Mouse (Mus musculus): ENCODE results near the gene Rasl11b. TPM values are rescaled to one million over a fixed set of nuclear protein-coding genes. Genes with fewer than 3 reads are reported as not detected.

The Rasl11b gene
- polyA plus RNA-seq, 1 experiment from 2014 or later, result 52.8 TPM

GRCm38 (mm10) chr5:74200481-74200880, 5.4 kb downstream of the Rasl11b start:
- H3K4me3 ChIP-seq (replicated peaks; ENCODE audit: low read length), result no peak overlapping the region
- no peak for ATAC-seq (ENCODE audit: insufficient read depth, low FRiP score)
- peaks cover 13% of the 10 kb centered on the region for H3K36me3 ChIP-seq (ENCODE audit: control insufficient read depth, insufficient read depth, low read length)
- H3K9ac ChIP-seq (ENCODE audit: low read length), result no peak overlapping the region
- H3K4me2 ChIP-seq (ENCODE audit: low read depth, low read length), result no peak overlapping the region
- 0 out of 2 replicates have a peak, but pooled peaks cover 7% of the 10 kb centered on the region for H3K9me3 ChIP-seq (replicated peaks; ENCODE audit: control insufficient read depth, low read length)
- H3K4me1 ChIP-seq (ENCODE audit: control insufficient read depth, insufficient read depth, low read length), result peaks cover 28% of the 10 kb centered on the region
- H3K27ac ChIP-seq (ENCODE audit: low read length), result no peak overlapping the region
- 86% methylated on average over 8 of the region's 8 CpGs for WGBS
- H3K27me3 ChIP-seq (ENCODE audit: control insufficient read depth, insufficient read depth, low read length), result no peaks in the 10 kb centered on the region

GRCm38 (mm10) chr5:74201570-74202357, 6.7 kb downstream of the Rasl11b start:
- no peak overlapping the region for H3K4me2 ChIP-seq (ENCODE audit: low read depth, low read length)
- no peak overlapping the region for H3K9ac ChIP-seq (ENCODE audit: low read length)
- no peak overlapping the region for H3K4me3 ChIP-seq (replicated peaks; ENCODE audit: low read length)
- 0 out of 2 replicates have a peak, but pooled peaks cover 7% of the 10 kb centered on the region for H3K9me3 ChIP-seq (replicated peaks; ENCODE audit: control insufficient read depth, low read length)
- peaks cover 25% of the 10 kb centered on the region for H3K4me1 ChIP-seq (ENCODE audit: control insufficient read depth, insufficient read depth, low read length)
- WGBS, result 64% methylated on average over 10 of the region's 10 CpGs
- peaks cover 13% of the 10 kb centered on the region for H3K36me3 ChIP-seq (ENCODE audit: control insufficient read depth, insufficient read depth, low read length)
- no peak overlapping the region for H3K27ac ChIP-seq (ENCODE audit: low read length)
- H3K27me3 ChIP-seq (ENCODE audit: control insufficient read depth, insufficient read depth, low read length), result no peaks in the 10 kb centered on the region
- no peak for ATAC-seq (ENCODE audit: insufficient read depth, low FRiP score)

GRCm38 (mm10) chr5:74202515-74202914, 7.4 kb downstream of the Rasl11b start:
- peaks cover 18% of the 10 kb centered on the region for H3K4me1 ChIP-seq (ENCODE audit: control insufficient read depth, insufficient read depth, low read length)
- H3K36me3 ChIP-seq (ENCODE audit: control insufficient read depth, insufficient read depth, low read length), result peaks cover 13% of the 10 kb centered on the region
- H3K27ac ChIP-seq (ENCODE audit: low read length), result no peak overlapping the region
- ATAC-seq (ENCODE audit: insufficient read depth, low FRiP score), result no peak
- H3K4me2 ChIP-seq (ENCODE audit: low read depth, low read length), result no peak overlapping the region
- H3K27me3 ChIP-seq (ENCODE audit: control insufficient read depth, insufficient read depth, low read length), result no peaks in the 10 kb centered on the region
- WGBS, result 68% methylated on average over 4 of the region's 4 CpGs
- H3K9me3 ChIP-seq (replicated peaks; ENCODE audit: control insufficient read depth, low read length), result 0 out of 2 replicates have a peak, but pooled peaks cover 7% of the 10 kb centered on the region
- no peak overlapping the region for H3K9ac ChIP-seq (ENCODE audit: low read length)
- no peak overlapping the region for H3K4me3 ChIP-seq (replicated peaks; ENCODE audit: low read length)

- 0 out of 2 replicates have a peak, but pooled peaks cover 4% of the 10 kb centered on the region for H3K4me1 ChIP-seq (ENCODE audit: control insufficient read depth, insufficient read depth, low read length)
- WGBS, result 67% methylated on average over 5 of the region's 5 CpGs
- H3K9me3 ChIP-seq (replicated peaks; ENCODE audit: control insufficient read depth, low read length), result 0 out of 2 replicates have a peak, but pooled peaks cover 7% of the 10 kb centered on the region
- H3K27ac ChIP-seq (ENCODE audit: low read length), result no peak overlapping the region
- H3K27me3 ChIP-seq (ENCODE audit: control insufficient read depth, insufficient read depth, low read length), result no peaks in the 10 kb centered on the region
- H3K9ac ChIP-seq (ENCODE audit: low read length), result no peak overlapping the region
- no peaks in the 10 kb centered on the region for H3K36me3 ChIP-seq (ENCODE audit: control insufficient read depth, insufficient read depth, low read length)
- H3K4me3 ChIP-seq (replicated peaks; ENCODE audit: low read length), result no peak overlapping the region
- ATAC-seq (ENCODE audit: insufficient read depth, low FRiP score), result no peak
- no peak overlapping the region for H3K4me2 ChIP-seq (ENCODE audit: low read depth, low read length)
Observed at GRCm38 (mm10) chr5:74204465-74204864, 9.4 kb downstream of the Rasl11b start.

- H3K27me3 ChIP-seq (ENCODE audit: control insufficient read depth, insufficient read depth, low read length), result no peaks in the 10 kb centered on the region
- H3K4me2 ChIP-seq (ENCODE audit: low read depth, low read length), result no peak overlapping the region
- H3K36me3 ChIP-seq (ENCODE audit: control insufficient read depth, insufficient read depth, low read length), result no peaks in the 10 kb centered on the region
- ATAC-seq (ENCODE audit: insufficient read depth, low FRiP score), result no peak
- H3K4me1 ChIP-seq (ENCODE audit: control insufficient read depth, insufficient read depth, low read length), result peaks cover 9% of the 10 kb centered on the region; the same call in 1 of the 2 replicates
- H3K4me3 ChIP-seq (replicated peaks; ENCODE audit: low read length), result no peak overlapping the region
- H3K9ac ChIP-seq (ENCODE audit: low read length), result no peak overlapping the region
- no peak overlapping the region for H3K27ac ChIP-seq (ENCODE audit: low read length)
- WGBS, result 47% methylated on average over 8 of the region's 8 CpGs
- 0 out of 2 replicates have a peak, but pooled peaks cover 7% of the 10 kb centered on the region for H3K9me3 ChIP-seq (replicated peaks; ENCODE audit: control insufficient read depth, low read length)
Observed at GRCm38 (mm10) chr5:74205509-74205908, 10.4 kb downstream of the Rasl11b start.

GRCm38 (mm10) chr5:74206038-74206437, 11.0 kb downstream of the Rasl11b start:
- no peak for ATAC-seq (ENCODE audit: insufficient read depth, low FRiP score)
- Histone ChIP-seq H3K4me1 (ENCODE audit: control insufficient read depth, insufficient read depth, low read length) (peaks cover 9% of the 10 kb centered on the region; the same call in 1 of the 2 replicates), H3K27me3 (ENCODE audit: control insufficient read depth, insufficient read depth, low read length) (no peaks in the 10 kb centered on the region), H3K9me3 (replicated peaks; ENCODE audit: control insufficient read depth, low read length) (0 out of 2 replicates have a peak, but pooled peaks cover 7% of the 10 kb centered on the region), H3K4me2 (ENCODE audit: low read depth, low read length) (no peak overlapping the region), H3K9ac (ENCODE audit: low read length) (no peak overlapping the region), H3K36me3 (ENCODE audit: control insufficient read depth, insufficient read depth, low read length) (no peaks in the 10 kb centered on the region), H3K27ac (ENCODE audit: low read length) (no peak overlapping the region), H3K4me3 (replicated peaks; ENCODE audit: low read length) (no peak overlapping the region)
- WGBS, result 74% methylated on average over 7 of the region's 7 CpGs

- Histone ChIP-seq H3K4me3 (replicated peaks; ENCODE audit: low read length) (no peak overlapping the region), H3K4me1 (ENCODE audit: control insufficient read depth, insufficient read depth, low read length) (peaks cover 11% of the 10 kb centered on the region; the same call in 1 of the 2 replicates), H3K36me3 (ENCODE audit: control insufficient read depth, insufficient read depth, low read length) (no peaks in the 10 kb centered on the region), H3K27me3 (ENCODE audit: control insufficient read depth, insufficient read depth, low read length) (no peaks in the 10 kb centered on the region), H3K9me3 (replicated peaks; ENCODE audit: control insufficient read depth, low read length) (0 out of 2 replicates have a peak, but pooled peaks cover 7% of the 10 kb centered on the region), H3K27ac (ENCODE audit: low read length) (no peak overlapping the region), H3K4me2 (ENCODE audit: low read depth, low read length) (no peak overlapping the region), H3K9ac (ENCODE audit: low read length) (no peak overlapping the region)
- 83% methylated on average over 7 of the region's 7 CpGs for WGBS
- no peak for ATAC-seq (ENCODE audit: insufficient read depth, low FRiP score)
Observed at GRCm38 (mm10) chr5:74206649-74207048, 11.6 kb downstream of the Rasl11b start.

GRCm38 (mm10) chr5:74207209-74207608, 12.1 kb downstream of the Rasl11b start:
- Histone ChIP-seq H3K4me2 (ENCODE audit: low read depth, low read length) (no peak overlapping the region), H3K9me3 (replicated peaks; ENCODE audit: control insufficient read depth, low read length) (0 out of 2 replicates have a peak, but pooled peaks cover 7% of the 10 kb centered on the region), H3K36me3 (ENCODE audit: control insufficient read depth, insufficient read depth, low read length) (no peaks in the 10 kb centered on the region), H3K27ac (ENCODE audit: low read length) (no peak overlapping the region), H3K27me3 (ENCODE audit: control insufficient read depth, insufficient read depth, low read length) (no peaks in the 10 kb centered on the region), H3K9ac (ENCODE audit: low read length) (no peak overlapping the region), H3K4me3 (replicated peaks; ENCODE audit: low read length) (no peak overlapping the region), H3K4me1 (ENCODE audit: control insufficient read depth, insufficient read depth, low read length) (peaks cover 12% of the 10 kb centered on the region; the same call in 1 of the 2 replicates)
- ATAC-seq (ENCODE audit: insufficient read depth, low FRiP score), result no peak
- 84% methylated on average over 3 of the region's 3 CpGs for WGBS

GRCm38 (mm10) chr5:74208438-74208837, 13.4 kb downstream of the Rasl11b start:
- WGBS, result 58% methylated on average over 7 of the region's 7 CpGs
- Histone ChIP-seq H3K9me3 (replicated peaks; ENCODE audit: control insufficient read depth, low read length) (0 out of 2 replicates have a peak, but pooled peaks cover 2% of the 10 kb centered on the region), H3K27me3 (ENCODE audit: control insufficient read depth, insufficient read depth, low read length) (no peaks in the 10 kb centered on the region), H3K27ac (ENCODE audit: low read length) (no peak overlapping the region), H3K4me3 (replicated peaks; ENCODE audit: low read length) (no peak overlapping the region), H3K4me1 (ENCODE audit: control insufficient read depth, insufficient read depth, low read length) (peaks cover 12% of the 10 kb centered on the region; the same call in 1 of the 2 replicates), H3K36me3 (ENCODE audit: control insufficient read depth, insufficient read depth, low read length) (no peaks in the 10 kb centered on the region), H3K4me2 (ENCODE audit: low read depth, low read length) (no peak overlapping the region), H3K9ac (ENCODE audit: low read length) (no peak overlapping the region)
- no peak for ATAC-seq (ENCODE audit: insufficient read depth, low FRiP score)

Measured in stomach, embryonic 16.5 days (tissue).